Mouse (Mus musculus): ENCODE data around the gene Serpinf1. TPM values are rescaled to one million over a fixed set of nuclear protein-coding genes. Genes with fewer than 3 reads are reported as not detected.
A peak's percentile ranks its signal among the peaks of the same experiment; 100 is the strongest.

Gene Serpinf1
- polyA plus RNA-seq, 1 experiment = 5.8 TPM

GRCm38 (mm10) chr11:75438804-75439203, 16.3 kb upstream of the Serpinf1 start:
- H3K36me3 ChIP-seq (ENCODE audit: control insufficient read depth, insufficient read depth, low read length) = peaks cover 17% of the 10 kb centered on the region
- no peak overlapping the region for H3K27ac ChIP-seq (ENCODE audit: insufficient read depth, low read depth, low read length)
- H3K4me3 ChIP-seq (ENCODE audit: low read depth, low read length) = no peak overlapping the region
- no peaks in the 10 kb centered on the region for H3K27me3 ChIP-seq (ENCODE audit: control insufficient read depth, insufficient read depth, low read length)
- 0 out of 2 replicates have a peak, but pooled peaks cover 2% of the 10 kb centered on the region for H3K4me1 ChIP-seq (ENCODE audit: control insufficient read depth, insufficient read depth, insufficient read length, low read length)
- no peak for TF ChIP-seq CTCF (IDR thresholded peaks at IDR 0.05; ENCODE audit: extremely low read depth, insufficient read length, insufficient replicate concordance, low read depth, low read length)
- no peak for TF ChIP-seq POLR2A (IDR thresholded peaks at IDR 0.05; ENCODE audit: low read depth, low read length)
- WGBS = 55% methylated on average over 3 of the region's 3 CpGs

GRCm38 (mm10) chr11:75438194-75438593, 15.7 kb upstream of the Serpinf1 start:
- Histone ChIP-seq H3K27me3 (ENCODE audit: control insufficient read depth, insufficient read depth, low read length) (no peaks in the 10 kb centered on the region), H3K4me3 (ENCODE audit: low read depth, low read length) (no peak overlapping the region), H3K27ac (ENCODE audit: insufficient read depth, low read depth, low read length) (no peak overlapping the region), H3K36me3 (ENCODE audit: control insufficient read depth, insufficient read depth, low read length) (peaks cover 12% of the 10 kb centered on the region), H3K4me1 (ENCODE audit: control insufficient read depth, insufficient read depth, insufficient read length, low read length) (0 out of 2 replicates have a peak, but pooled peaks cover 2% of the 10 kb centered on the region)
- WGBS = 89% methylated on average over 13 of the region's 13 CpGs
- TF ChIP-seq CTCF (IDR thresholded peaks at IDR 0.05; ENCODE audit: extremely low read depth, insufficient read length, insufficient replicate concordance, low read depth, low read length) = no peak
- TF ChIP-seq POLR2A (IDR thresholded peaks at IDR 0.05; ENCODE audit: low read depth, low read length) = no peak

- Histone ChIP-seq H3K36me3 (ENCODE audit: control insufficient read depth, insufficient read depth, low read length) (no peaks in the 10 kb centered on the region), H3K4me1 (ENCODE audit: control insufficient read depth, insufficient read depth, insufficient read length, low read length) (0 out of 2 replicates have a peak, but pooled peaks cover under 1% of the 10 kb centered on the region), H3K27me3 (ENCODE audit: control insufficient read depth, insufficient read depth, low read length) (no peaks in the 10 kb centered on the region), H3K27ac (ENCODE audit: insufficient read depth, low read depth, low read length) (no peak overlapping the region), H3K4me3 (ENCODE audit: low read depth, low read length) (no peak overlapping the region)
- TF ChIP-seq POLR2A (IDR thresholded peaks at IDR 0.05; ENCODE audit: low read depth, low read length) = no peak
- TF ChIP-seq CTCF (IDR thresholded peaks at IDR 0.05; ENCODE audit: extremely low read depth, insufficient read length, insufficient replicate concordance, low read depth, low read length) = no peak
- WGBS = 86% methylated on average over 5 of the region's 5 CpGs
Measured at GRCm38 (mm10) chr11:75434138-75434537, 11.6 kb upstream of the Serpinf1 start.

- Histone ChIP-seq H3K27ac (ENCODE audit: insufficient read depth, low read depth, low read length) (no peak overlapping the region), H3K4me3 (ENCODE audit: low read depth, low read length) (no peak overlapping the region), H3K36me3 (ENCODE audit: control insufficient read depth, insufficient read depth, low read length) (no peaks in the 10 kb centered on the region), H3K4me1 (ENCODE audit: control insufficient read depth, insufficient read depth, insufficient read length, low read length) (no peaks in the 10 kb centered on the region), H3K27me3 (ENCODE audit: control insufficient read depth, insufficient read depth, low read length) (no peaks in the 10 kb centered on the region)
- WGBS = 52% methylated on average over 11 of the region's 11 CpGs
- TF ChIP-seq CTCF (IDR thresholded peaks at IDR 0.05; ENCODE audit: extremely low read depth, insufficient read length, insufficient replicate concordance, low read depth, low read length) (no peak), POLR2A (IDR thresholded peaks at IDR 0.05; ENCODE audit: low read depth, low read length) (no peak)
Measured at GRCm38 (mm10) chr11:75431307-75431706, 8.8 kb upstream of the Serpinf1 start.

GRCm38 (mm10) chr11:75429019-75429705, 6.7 kb upstream of the Serpinf1 start:
- Histone ChIP-seq H3K4me3 (ENCODE audit: low read depth, low read length) (no peak overlapping the region), H3K27ac (ENCODE audit: insufficient read depth, low read depth, low read length) (no peak overlapping the region), H3K27me3 (ENCODE audit: control insufficient read depth, insufficient read depth, low read length) (no peaks in the 10 kb centered on the region), H3K36me3 (ENCODE audit: control insufficient read depth, insufficient read depth, low read length) (no peaks in the 10 kb centered on the region), H3K4me1 (ENCODE audit: control insufficient read depth, insufficient read depth, insufficient read length, low read length) (no peaks in the 10 kb centered on the region)
- TF ChIP-seq POLR2A (IDR thresholded peaks at IDR 0.05; ENCODE audit: low read depth, low read length) (peak; percentile 14; the same call in 1 of the 2 replicates), CTCF (IDR thresholded peaks at IDR 0.05; ENCODE audit: extremely low read depth, insufficient read length, insufficient replicate concordance, low read depth, low read length) (no peak)
- WGBS = 59% methylated on average over 9 of the region's 9 CpGs

- Histone ChIP-seq H3K36me3 (ENCODE audit: control insufficient read depth, insufficient read depth, low read length) (no peaks in the 10 kb centered on the region), H3K27me3 (ENCODE audit: control insufficient read depth, insufficient read depth, low read length) (no peaks in the 10 kb centered on the region), H3K27ac (ENCODE audit: insufficient read depth, low read depth, low read length) (no peak overlapping the region), H3K4me1 (ENCODE audit: control insufficient read depth, insufficient read depth, insufficient read length, low read length) (no peaks in the 10 kb centered on the region), H3K4me3 (ENCODE audit: low read depth, low read length) (no peak overlapping the region)
- WGBS = 64% methylated on average over 3 of the region's 3 CpGs
- TF ChIP-seq CTCF (IDR thresholded peaks at IDR 0.05; ENCODE audit: extremely low read depth, insufficient read length, insufficient replicate concordance, low read depth, low read length) (no peak), POLR2A (IDR thresholded peaks at IDR 0.05; ENCODE audit: low read depth, low read length) (no peak)
Measured at GRCm38 (mm10) chr11:75424459-75424858, 2.0 kb upstream of the Serpinf1 start.

GRCm38 (mm10) chr11:75424033-75424432, 1.5 kb upstream of the Serpinf1 start:
- no peaks in the 10 kb centered on the region for H3K27me3 ChIP-seq (ENCODE audit: control insufficient read depth, insufficient read depth, low read length)
- WGBS = 50% methylated on average over 9 of the region's 9 CpGs

More at GRCm38 (mm10) chr11:75424033-75424432, 1.5 kb upstream of the Serpinf1 start:
- no peaks in the 10 kb centered on the region for H3K4me1 ChIP-seq (ENCODE audit: control insufficient read depth, insufficient read depth, insufficient read length, low read length)
- TF ChIP-seq POLR2A (IDR thresholded peaks at IDR 0.05; ENCODE audit: low read depth, low read length) (no peak), CTCF (IDR thresholded peaks at IDR 0.05; ENCODE audit: extremely low read depth, insufficient read length, insufficient replicate concordance, low read depth, low read length) (no peak)
- no peak overlapping the region for H3K27ac ChIP-seq (ENCODE audit: insufficient read depth, low read depth, low read length)
- no peaks in the 10 kb centered on the region for H3K36me3 ChIP-seq (ENCODE audit: control insufficient read depth, insufficient read depth, low read length)
- H3K4me3 ChIP-seq (ENCODE audit: low read depth, low read length) = no peak overlapping the region

All from small intestine, adult 2 months (tissue).